Mouse (Mus musculus): ENCODE measurements at regions not wholly inside any gene's neighbourhood (a gene's known extent, or its start where the extent isn't known, plus 50 kb on each side); places are given as distances from the start of the nearest gene placed in this dataset.

DNA sequence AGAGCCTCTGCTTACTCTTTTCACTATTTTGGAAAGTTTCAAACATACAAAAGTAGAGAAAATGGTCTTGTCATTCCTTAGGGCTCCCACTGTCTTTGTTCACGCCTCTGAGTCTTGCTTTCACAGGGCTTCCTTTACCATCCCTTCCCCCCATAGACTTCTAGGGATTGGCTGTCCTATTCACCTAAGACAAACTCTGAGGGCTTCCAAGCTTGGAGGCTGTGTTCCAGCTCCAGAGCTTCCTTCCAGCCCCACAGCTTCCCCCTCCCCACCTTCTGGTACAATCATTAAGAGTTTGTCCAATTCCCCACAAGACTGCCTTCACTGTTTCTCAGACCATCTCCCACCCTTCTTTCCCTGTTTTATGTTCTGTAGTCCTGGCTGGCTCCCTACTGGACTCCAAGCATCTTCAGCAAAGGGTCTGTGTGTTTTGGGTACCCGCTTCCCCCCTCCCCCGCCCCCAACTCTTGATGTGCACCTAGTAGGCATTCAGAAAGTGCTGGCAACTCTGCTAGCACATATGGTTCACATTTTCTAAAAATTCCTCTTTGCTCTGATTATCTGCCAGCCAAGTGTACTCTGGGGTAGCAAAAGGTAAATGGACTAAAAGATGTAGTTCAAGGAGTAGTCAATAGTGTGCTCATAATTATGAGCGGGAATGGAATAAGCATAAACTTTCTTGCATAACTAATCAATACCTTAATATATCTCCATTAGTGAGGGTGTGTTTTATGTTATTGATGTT, 344.0 kb downstream of the Slc4a3 start:
- no peak for DNase-seq (ENCODE audit: low read depth)

DNA sequence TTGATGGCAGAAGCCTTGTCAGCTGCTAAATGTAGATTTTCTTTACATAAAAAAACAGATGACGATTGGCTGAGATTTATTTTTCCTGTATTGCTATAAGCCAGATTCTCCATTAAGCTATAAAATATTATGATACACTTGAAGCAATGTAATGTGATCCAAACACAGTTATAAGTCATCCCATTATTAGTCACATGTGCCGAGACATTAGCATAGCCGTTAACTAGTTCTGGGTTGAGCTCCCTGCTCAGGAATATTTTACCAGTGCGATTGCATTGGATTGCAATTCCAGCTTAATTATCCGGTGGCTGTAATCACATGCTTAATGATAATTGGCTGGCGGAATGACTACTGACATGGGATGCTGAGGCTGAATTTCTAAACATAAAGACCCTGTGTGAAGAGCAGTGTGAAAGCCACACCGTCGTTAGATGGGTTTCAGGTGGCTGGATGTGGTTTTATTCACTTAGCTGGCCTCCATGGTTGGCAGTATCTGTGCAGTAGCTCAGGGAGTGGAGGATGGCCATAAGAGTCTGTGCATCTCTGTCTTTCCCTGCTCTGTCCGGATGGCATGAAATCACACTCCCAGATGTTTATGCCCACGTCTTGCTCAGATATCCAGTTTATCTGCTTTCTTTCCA, 344.7 kb downstream of the Slc4a3 start:
- DNase-seq (ENCODE audit: low read depth), result no peak

DNA sequence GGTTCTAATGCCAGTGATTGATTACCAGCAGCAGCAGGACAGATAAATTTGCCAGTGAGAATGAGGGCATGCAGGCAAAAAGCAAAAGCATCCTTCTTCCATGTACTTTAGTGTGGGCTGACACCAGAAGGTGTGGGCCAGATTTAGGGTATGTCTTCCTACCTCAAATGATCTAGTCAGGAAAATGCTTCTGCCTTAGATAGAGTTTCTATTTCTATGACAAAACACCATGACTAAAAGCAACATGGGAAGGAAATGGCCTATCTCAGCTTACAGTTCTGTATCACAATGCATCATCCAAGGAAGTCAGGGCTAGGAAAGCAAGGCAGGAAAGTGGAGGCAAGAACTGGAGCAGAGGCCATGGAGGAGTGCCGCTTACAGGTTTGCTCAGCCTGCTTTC, 349.5 kb downstream of the Slc4a3 start:
- DNase-seq (ENCODE audit: low read depth), result no peak

DNA sequence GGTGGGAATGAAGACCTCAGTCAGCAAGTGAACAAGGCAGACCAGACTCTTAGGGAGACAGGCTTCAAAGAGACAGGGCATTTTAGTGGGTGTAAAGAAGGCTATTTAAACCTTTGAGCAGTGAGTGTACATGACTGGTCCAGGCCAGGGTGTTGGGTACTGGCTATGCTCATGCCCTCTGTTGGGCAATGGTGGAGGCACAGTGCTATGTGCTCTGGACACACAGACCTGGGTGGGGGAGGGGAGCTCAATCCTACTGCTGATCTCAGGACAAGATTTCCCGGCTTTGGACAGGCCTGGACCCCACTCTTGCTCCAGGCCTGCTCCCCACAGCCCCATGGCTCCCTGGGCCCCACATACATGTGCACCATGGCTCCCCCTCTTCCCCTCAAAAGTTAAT, 355.1 kb downstream of the Slc4a3 start:
- peak; percentile 3 for DNase-seq (ENCODE audit: low read depth)

DNA sequence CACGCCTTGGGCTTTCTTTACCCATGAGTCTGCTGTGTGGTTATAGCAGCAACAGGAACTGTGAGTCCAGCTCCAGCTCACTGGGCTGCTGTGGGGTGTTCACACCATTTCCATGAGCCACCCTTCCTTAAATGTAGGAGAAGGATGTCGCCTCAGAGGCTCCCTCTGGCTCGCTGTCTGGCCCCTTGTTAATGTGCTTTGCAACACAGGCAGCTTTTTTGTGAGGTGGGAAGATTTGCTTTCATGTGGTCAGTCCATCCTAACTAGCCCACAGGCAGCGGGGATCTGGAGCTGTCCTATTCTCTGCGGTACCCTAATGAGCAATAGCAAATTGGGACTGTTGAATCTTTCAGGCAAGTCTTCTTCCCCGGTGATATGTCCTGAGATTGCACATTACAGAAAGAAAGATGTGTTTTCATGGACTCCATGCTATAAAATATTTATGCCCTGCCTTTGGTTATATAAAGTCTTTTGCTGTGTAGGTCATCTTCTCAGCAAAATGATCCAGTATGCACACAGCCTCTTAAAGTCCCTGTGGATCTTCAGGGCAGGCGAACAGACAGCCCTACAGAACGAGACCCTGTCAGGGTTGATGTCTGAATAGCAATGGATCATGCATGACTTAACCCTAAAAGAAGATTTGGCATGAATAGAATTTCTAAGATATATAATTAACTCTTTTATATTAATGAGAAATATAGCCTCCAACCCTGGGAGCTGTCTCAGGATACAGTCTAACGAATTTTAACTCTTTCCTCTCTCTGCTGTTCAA, 359.8 kb downstream of the Slc4a3 start:
- no peak for DNase-seq (ENCODE audit: low read depth)

DNA sequence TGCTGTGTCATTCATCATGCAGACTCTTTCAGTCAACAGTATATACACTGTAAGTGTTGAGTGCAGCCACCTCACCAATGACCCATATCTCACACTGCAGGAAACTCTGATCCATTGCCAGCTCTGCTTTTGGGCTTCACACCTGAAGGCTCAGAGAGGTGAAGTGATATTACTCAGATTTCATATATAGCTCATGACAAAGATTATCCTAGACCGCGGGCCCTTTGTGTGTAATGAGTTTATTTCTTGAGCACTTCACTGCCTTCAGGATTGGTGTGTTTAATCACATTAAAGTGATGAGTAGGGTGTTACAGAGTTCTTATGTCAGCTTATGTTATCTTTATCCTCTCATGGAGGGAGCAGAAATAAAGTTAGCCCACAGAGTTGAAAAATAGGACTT, 369.2 kb downstream of the Slc4a3 start:
- no peak for DNase-seq (ENCODE audit: low read depth)

DNA sequence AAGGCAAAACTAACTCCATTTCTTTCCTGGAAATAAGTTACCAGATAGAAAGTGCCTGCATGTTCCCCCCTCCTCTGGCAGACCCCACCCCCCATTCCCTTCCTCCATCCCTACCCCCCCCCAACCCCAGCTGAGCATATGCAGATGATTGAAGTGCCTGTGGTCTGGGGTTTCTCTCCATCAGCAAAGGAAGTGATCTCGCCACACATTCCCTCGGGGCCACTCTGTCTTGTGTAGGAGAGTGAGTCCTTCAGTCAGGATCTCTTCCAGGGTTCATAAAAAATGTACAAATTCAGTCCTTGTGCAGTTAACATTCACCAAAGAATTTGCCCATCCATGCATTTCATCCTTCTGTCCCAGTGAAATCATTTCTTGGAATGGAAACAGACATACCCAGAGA, 370.1 kb downstream of the Slc4a3 start:
- DNase-seq (ENCODE audit: low read depth), result no peak

DNA sequence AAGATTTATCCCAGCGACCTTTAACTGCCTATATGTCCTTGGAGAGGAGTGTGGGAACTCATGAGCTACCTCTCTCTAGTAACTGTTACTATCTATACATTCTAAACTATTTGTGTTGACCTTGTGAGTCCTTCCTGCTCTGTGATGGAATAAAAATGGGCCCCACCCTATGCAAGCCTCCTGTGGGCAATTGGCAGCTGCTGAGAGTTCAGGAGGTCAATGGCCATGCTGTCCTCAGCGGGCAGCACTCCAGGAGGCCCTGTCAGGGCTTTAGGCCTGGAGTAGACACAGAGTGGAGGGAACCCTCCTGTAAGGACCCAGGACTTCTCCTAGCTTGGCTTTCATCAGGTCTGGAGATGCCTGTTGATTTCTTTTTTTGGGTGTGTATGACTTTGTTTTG, 373.1 kb downstream of the Slc4a3 start:
- no peak for DNase-seq (ENCODE audit: low read depth)

DNA sequence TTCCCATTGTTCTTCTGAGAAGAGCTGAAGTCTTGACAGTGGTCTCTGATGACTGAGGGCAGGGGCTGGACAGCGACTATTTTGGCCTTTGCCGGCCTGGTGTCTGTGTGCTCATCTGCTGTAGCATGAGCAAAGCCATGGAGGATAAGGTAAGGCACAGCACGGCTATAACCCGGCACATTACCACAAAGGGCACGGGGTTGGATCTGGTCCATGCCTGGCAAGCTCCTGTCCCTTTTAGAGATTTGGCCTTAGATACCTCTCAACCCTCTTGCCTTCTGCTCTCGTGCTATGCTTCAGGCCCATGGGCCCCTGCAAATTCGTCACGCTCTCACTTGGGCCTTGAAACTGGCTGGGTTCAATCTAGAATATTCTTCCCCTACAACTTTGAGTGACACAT, 379.0 kb downstream of the Slc4a3 start:
- no peak for DNase-seq (ENCODE audit: low read depth)

DNA sequence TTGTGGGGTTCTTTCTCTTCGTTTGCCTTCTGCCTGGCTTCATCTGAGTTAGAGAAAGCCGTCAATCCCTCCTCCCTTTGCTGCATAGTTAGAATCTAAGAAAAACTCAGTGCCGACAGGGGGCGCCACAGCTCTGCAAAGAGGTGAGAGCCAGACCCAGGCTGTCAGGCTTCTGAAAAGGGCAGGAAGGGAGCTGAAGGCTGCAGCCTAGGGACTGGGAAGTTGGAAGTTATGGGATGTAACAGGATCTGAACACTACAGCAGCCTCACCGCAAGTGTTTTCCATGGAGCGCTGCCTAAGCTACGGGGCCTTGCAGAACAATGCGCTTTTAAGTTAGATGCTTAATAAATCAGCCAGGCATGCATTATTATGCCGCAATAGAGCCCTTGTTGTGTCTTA, 379.7 kb downstream of the Slc4a3 start:
- peak; percentile 67 for DNase-seq (ENCODE audit: low read depth)

DNA sequence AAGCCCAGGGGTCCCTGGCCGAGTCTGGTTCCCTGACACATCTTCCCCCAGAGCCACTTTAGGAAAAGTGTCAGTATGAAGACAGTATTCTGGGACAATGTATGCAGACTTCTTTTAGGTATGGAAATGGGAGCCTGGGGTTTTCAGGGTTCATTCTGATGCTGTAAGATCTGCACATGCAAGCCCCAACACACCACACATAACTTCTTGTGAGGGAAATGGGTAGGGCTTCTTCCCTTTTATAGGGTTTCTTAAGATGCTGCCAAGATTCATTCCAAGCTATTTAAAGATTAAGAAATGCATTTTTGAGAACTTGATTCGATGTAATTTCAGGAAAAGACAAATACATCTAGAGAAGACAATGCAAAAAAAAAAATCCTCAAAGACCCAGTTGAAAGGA, 385.8 kb downstream of the Slc4a3 start:
- DNase-seq (ENCODE audit: low read depth), result no peak

DNA sequence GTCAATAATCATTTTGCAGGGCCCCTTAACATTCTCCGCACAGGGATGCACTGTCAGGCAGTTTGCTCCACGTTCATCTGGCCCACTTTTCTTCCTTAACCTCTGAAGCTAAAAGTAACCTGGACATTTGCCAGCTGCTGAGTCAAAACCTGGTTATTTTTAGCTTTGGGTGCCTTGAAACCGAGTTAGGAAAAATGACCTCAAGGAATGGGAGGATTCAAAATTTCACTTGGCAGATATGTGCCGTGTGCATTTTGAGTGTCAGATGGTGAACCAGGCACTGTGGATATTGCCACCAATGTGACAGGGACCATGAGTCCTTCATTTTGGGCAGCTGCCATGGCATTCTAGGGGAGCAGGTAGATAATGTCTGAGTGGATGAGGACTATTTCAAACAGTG, 387.8 kb downstream of the Slc4a3 start:
- DNase-seq (ENCODE audit: low read depth), result peak; percentile 57

DNA sequence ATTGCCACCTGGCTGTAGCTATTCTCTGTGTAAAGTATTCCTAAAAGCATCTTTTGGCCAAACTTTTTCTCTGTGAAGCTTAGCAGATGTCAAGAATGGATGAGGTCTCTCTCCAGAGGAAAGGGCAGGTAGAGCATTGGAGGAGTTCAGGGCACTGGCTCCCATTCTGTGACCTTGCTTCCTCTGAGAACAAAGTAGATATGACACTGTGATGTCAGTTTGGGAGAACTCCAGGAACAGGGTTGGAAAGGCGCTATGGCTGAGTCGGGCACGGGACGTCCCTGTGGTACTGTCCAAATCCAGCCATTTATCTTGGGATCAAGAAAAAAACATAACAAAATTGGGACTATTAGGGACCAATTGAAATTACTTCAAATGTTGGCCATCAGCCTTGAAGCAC, 388.7 kb downstream of the Slc4a3 start:
- no peak for DNase-seq (ENCODE audit: low read depth)

DNA sequence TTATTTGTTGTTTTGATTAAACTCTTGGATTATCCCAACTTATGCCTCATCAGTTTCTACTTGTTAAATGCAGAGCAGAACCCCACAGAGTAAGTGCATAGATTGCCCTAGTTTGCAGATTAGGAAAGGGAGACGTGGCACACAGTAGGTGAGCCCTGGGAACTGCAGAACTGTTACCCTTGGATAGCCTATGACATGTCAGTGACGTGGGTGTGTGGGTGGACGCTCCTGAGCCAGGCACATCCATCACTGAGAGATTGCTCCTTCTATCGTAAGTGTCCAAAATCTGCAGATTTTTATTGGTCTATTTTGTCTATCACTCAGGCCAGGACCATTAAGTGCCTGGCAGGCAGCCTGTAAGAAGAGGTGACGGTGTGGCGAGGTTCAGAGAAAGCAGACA, 389.8 kb downstream of the Slc4a3 start:
- DNase-seq (ENCODE audit: low read depth), result no peak

DNA sequence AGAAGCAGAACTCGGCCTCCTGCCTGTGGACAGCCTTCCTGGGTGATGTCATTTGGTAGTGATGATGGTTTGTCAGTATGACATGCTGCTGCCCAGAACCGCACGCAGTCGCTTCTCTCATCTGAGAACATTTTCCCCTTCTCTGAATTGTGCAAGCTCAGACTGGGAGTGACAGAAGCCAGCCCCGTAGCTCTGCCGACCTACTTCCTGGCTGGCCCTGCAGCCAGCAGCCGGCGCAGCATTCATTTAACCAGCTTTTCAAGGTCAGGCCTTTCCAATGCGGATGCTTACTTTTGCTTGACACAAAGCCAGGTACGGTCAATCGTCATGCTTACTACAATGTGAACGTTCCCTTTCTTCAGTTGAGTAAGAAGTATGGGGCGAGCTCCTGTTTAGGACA, 390.5 kb downstream of the Slc4a3 start:
- no peak for DNase-seq (ENCODE audit: low read depth)

DNA sequence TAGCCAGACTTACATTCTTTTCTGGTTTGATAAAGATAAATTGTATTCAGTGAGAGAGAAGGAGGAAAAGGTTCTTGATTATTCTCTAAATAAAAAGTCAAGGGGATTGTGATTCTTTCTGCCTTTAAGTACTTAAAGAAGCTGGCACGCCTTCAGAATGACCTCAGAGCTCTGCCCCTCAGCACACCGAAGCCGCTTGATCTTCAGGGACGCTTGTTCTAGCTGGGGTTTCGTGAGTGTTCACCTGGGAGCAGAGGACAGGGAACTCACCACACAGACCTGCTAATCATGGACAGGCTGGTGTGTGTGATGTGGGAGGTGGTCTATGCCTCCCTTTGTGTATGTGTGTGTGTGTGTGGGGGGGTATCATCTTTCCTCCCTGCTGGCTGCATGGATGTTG, 391.3 kb downstream of the Slc4a3 start:
- DNase-seq (ENCODE audit: low read depth), result no peak

DNA sequence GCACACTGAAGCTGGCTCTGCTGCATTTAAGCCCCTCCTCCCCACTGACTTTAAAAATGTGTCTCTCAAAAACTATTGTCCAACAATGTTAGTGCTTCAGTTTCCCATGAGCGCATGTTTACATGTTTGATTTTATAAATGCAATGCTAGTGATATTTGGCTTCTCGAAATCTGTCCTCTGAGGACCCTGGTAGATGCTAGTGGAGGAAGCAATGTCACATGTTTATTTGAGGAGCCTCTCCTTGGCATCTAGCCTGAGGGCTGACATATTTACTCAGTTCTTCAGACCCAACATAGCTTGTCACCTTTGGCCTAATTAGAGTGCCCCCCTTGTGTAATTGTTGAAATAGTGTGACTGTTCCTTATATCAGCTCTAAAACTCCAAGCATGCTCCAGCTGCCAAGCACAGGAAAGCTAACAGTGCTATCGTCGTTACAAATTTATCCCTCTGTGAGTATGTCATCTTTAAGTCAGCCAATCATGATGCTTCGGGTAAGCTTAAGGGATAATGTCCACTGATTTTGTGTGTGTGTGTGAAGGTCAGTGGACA, 400.3 kb downstream of the Slc4a3 start:
- DNase-seq (ENCODE audit: low read depth), result no peak

DNA sequence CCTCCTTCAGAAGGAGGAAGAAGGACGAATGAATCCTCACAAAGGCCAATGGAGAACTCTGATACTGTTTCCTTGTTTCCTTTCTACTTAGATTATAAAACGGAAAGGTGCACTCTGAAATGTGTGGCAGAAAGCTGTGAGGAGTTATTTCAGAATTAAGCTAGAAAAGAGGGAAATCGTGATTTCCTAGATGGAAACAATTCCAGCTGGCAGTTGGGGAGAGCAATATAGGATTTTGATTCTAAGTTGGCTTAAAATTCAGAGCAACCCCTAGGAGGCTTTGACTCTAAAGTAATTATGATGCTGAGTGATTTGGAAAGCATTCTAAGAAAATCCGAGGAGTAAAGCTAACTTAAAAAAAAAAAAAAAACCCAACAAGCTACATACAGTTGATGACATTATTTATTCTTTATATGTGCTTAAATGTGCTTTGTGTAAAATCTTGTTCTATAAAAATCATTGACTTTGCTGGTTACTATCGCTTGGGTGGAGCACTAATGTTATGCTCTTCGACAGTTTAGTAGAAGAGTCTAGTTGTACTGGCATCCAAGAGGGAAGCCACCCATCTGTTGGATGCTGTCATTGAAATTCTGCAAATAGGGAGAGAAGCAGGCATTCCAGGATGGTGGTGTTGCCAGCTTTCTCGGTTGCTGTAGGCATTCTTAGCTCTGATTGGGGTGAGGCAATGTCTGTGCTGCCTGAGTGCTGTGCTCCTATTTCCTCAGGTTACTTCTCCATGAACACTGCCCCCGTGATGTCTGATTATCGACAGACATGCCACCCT, 432.3 kb downstream of the Slc4a3 start:
- no peak for DNase-seq (ENCODE audit: low read depth)

DNA sequence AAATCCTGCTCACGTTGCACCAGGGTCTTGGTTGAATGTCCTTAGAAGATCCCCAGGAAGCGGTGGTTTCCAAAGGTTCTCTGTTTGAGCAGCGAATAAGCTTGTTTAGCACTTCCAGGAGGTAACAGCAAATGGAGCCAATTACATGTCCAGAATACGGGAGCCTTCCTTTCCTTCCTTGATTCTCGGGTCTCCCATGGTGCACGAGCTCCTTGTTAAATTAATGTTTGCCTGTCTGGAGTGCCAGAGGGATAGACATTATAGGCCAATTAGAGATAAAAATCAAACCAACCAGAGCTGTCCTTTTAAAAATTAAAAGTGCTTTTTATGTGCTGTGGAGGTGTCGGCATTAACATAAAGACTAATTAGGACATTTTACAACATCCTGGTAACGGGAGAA, 437.0 kb downstream of the Slc4a3 start:
- no peak for DNase-seq (ENCODE audit: low read depth)

DNA sequence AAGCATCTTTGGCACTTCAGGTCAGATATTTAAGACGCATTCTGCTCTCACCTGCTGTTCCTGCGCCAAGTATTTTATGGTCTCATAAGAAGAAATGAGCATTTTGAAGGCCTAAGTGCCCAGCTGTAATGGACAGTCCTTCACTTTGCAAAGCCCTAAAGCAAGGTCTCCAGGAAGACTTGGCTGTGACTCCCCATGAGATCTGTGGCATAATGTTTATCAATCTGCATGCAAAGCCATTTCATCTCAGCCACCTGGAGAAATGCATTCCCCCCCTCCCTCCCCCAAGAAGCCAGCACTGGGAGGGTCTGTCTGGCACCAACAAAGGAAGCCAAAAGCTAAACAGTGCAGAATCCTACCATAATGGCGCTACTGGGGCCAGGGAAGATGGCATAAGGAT, 437.4 kb downstream of the Slc4a3 start:
- DNase-seq (ENCODE audit: low read depth), result no peak

DNA sequence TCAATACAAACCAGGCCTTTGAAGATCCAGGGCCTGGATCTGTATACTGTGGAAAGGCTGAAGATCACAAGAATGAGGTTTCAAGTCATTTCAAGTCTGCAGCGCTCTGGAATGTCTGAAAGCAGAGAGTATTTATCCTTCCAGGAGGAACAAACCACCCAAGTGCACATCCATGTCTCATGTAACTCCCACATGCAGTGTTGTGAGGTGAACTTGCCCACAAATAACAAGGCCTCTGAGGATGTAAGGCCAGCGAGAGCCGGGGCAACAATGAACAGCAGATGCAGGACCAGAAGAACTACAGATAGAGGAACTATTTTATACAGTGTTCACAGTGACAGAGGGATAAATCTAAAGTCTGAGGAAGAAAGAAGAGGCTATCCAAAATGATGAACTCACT, 442.4 kb downstream of the Slc4a3 start:
- DNase-seq (ENCODE audit: low read depth), result no peak

DNA sequence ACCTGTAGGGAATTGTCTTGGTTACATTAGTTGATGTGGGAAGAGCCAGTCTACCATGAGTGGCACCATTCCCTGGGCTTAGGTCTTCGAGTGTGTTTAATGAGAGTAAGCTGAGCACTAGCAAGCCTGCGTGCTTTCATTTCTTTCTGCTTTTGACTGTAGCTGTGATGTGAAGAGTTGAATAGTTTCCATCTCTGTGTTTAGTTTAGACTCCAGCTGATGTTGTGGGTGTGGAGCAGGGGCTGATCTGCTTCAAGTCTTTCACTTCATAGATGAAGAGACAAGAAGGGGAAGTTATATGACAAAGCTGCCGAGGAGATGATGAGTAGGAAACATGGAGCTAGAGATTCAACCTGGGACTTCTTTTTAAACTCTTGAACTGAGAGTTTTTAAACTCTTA, 446.0 kb downstream of the Slc4a3 start:
- no peak for DNase-seq (ENCODE audit: low read depth)
